Mouse (Mus musculus) lung, postnatal 0 days (tissue): ENCODE results near the gene Nck2.

Experiments used
- CTCF ChIP-seq: IDR thresholded peaks from 2 replicates; pipeline ENCODE4 v1.5.1; 2016; ENCODE audit warnings: antibody characterized with exemption, mild to moderate bottlenecking
- EP300 ChIP-seq: IDR thresholded peaks from 2 replicates; pipeline ENCODE4 v1.6.1; 2016; ENCODE audit warnings: antibody characterized with exemption, mild to moderate bottlenecking, control low read depth

GRCm38 (mm10) chr1:43599483-43599882, 155.1 kb downstream of the Nck2 start:
- TF ChIP-seq EP300 (no peak), CTCF (no peak)
